In genomic region chr3:154188668-154189067, GRCm38 (mm10) we compare ENCODE assay signal across 23 mouse cellular contexts.
DNase-seq lines count a peak whose midpoint lies in the region; ATAC-seq lines count a peak whose summit lies in the region.
"Had no signal": no experiment of that assay in that cellular context is flagged by ENCODE, and none has a peak within 500 bp of the region (broad histone marks: within the 10 kb centered on the region; RNA-seq: fewer than 3 reads in every experiment).

No protein-coding gene starts in this region.

- no peaks in the 10 kb centered on the region for H3K36me3 ChIP-seq in forebrain, embryonic 13.5 days (ENCODE audit: poor library complexity, severe bottlenecking)
- no peaks in the 10 kb centered on the region for H3K36me3 ChIP-seq in forebrain, embryonic 16.5 days (ENCODE audit: control insufficient read depth, insufficient read depth)
- H3K36me3 ChIP-seq: forebrain, embryonic 10.5 days; hindbrain, embryonic 12.5 days; kidney, embryonic 15.5 days; lung, embryonic 15.5 days had no signal

- no peak overlapping the region for H3K4me3 ChIP-seq in forebrain, embryonic 13.5 days
- no peak overlapping the region for H3K4me3 ChIP-seq in forebrain, embryonic 16.5 days (replicated peaks; ENCODE audit: low read length)
- H3K4me3 ChIP-seq: forebrain, embryonic 10.5 days; heart, adult 2 months; hindbrain, embryonic 12.5 days; kidney, embryonic 15.5 days; left cerebral cortex, adult 2 months; lung, embryonic 15.5 days; megakaryocyte, embryonic 14.5 days had no signal

- no peaks in the 10 kb centered on the region for H3K9me3 ChIP-seq in forebrain, embryonic 13.5 days (replicated peaks)
- no peaks in the 10 kb centered on the region for H3K9me3 ChIP-seq in forebrain, embryonic 16.5 days (ENCODE audit: control insufficient read depth, low read length)
- H3K9me3 ChIP-seq: forebrain, embryonic 10.5 days; hindbrain, embryonic 12.5 days; kidney, embryonic 15.5 days; lung, embryonic 15.5 days; megakaryocyte, embryonic 14.5 days had no signal

- DNase-seq in layer of hippocampus, adult 18-20 months (ENCODE audit: low spot score in 2 of 2): peak; percentile 42 to 68
- no peak for DNase-seq in layer of hippocampus, postnatal 36 days
- DNase-seq in right cerebral cortex, adult 18-20 months: peak; percentile 9
- no peak for DNase-seq in right cerebral cortex, postnatal 25 days
- DNase-seq in adrenal gland, postnatal 10 days: no peak
- DNase-seq: adrenal gland, postnatal 14 days; cerebellum, adult 8-10 months; gastrocnemius, postnatal 25 days; heart, adult 2 months; kidney, adult 11 months; kidney, postnatal 36 days; lung, postnatal 36 days; thymus, adult 2 months; thymus, postnatal 4 days had no signal

- H3K27me3 ChIP-seq in forebrain, embryonic 13.5 days: no peaks in the 10 kb centered on the region
- no peaks in the 10 kb centered on the region for H3K27me3 ChIP-seq in forebrain, embryonic 16.5 days (replicated peaks; ENCODE audit: control insufficient read depth, insufficient read depth, low read length)
- H3K27me3 ChIP-seq: hindbrain, embryonic 12.5 days; kidney, embryonic 15.5 days; lung, embryonic 15.5 days had no signal

- no peak overlapping the region for H3K9ac ChIP-seq in forebrain, embryonic 13.5 days
- no peak overlapping the region for H3K9ac ChIP-seq in forebrain, embryonic 16.5 days (replicated peaks; ENCODE audit: low read depth, low read length)
- H3K9ac ChIP-seq: hindbrain, embryonic 12.5 days; kidney, embryonic 15.5 days; liver, embryonic 14.5 days; lung, embryonic 15.5 days had no signal

- 77% methylated on average over 9 of the region's 9 CpGs for WGBS in forebrain, embryonic 13.5 days
- 59% methylated on average over 9 of the region's 9 CpGs for WGBS in forebrain, embryonic 16.5 days

- peaks cover 21% of the 10 kb centered on the region for H3K4me1 ChIP-seq in forebrain, embryonic 13.5 days
- H3K4me1 ChIP-seq in forebrain, embryonic 16.5 days (replicated peaks; ENCODE audit: control insufficient read depth, insufficient read depth, low read length): peaks cover 11% of the 10 kb centered on the region
- H3K4me1 ChIP-seq: lung, embryonic 15.5 days had no signal

- no peak for ATAC-seq in forebrain, embryonic 13.5 days
- no peak for ATAC-seq in forebrain, embryonic 16.5 days

- no peak overlapping the region for H3K4me2 ChIP-seq in forebrain, embryonic 13.5 days
- no peak overlapping the region for H3K4me2 ChIP-seq in forebrain, embryonic 16.5 days (ENCODE audit: low read length)
- H3K4me2 ChIP-seq: hindbrain, embryonic 12.5 days; kidney, embryonic 15.5 days; lung, embryonic 15.5 days had no signal

- 0 out of 2 replicates have a peak overlapping the region, but pooled peaks have one; percentile 6 for H3K27ac ChIP-seq in forebrain, embryonic 13.5 days
- no peak overlapping the region for H3K27ac ChIP-seq in forebrain, embryonic 16.5 days (ENCODE audit: low read length)
- H3K27ac ChIP-seq: forebrain, embryonic 10.5 days; heart, adult 2 months; hindbrain, embryonic 12.5 days; kidney, embryonic 15.5 days; left cerebral cortex, adult 2 months; liver, embryonic 14.5 days; lung, embryonic 15.5 days had no signal

Comparison
In these comparisons a context has a peak if more than half of its experiments do, and no peak if none do; other contexts are left out.
1. DNase-seq: peak in layer of hippocampus, adult 18-20 months (2 of 2) and right cerebral cortex, adult 18-20 months (single experiment); none in layer of hippocampus, postnatal 36 days (0 of 2), right cerebral cortex, postnatal 25 days (single experiment) and adrenal gland, postnatal 10 days (single experiment).